11 mouse cellular contexts compared by ENCODE assay signal in genomic region chr4:82437533-82438318, GRCm38 (mm10).
DNase-seq lines count a peak whose midpoint lies in the region; ATAC-seq and TF ChIP-seq lines count a peak whose summit lies in the region.
"Had no signal": no experiment of that assay in that cellular context is flagged by ENCODE, and none has a peak within 500 bp of the region (broad histone marks: within the 10 kb centered on the region; RNA-seq: fewer than 3 reads in every experiment).

No protein-coding gene starts in this region.

- no peak for DNase-seq in forebrain, embryonic 11.5 days (ENCODE audit: low spot score)
- peak; percentile 54 for DNase-seq in liver, adult 2 months (ENCODE audit: extremely low read depth, low read depth, low spot score)
- DNase-seq in heart, postnatal 4 days = peak; percentile 40
- DNase-seq in stomach, postnatal 0 days (ENCODE audit: low spot score) = no peak
- DNase-seq in urinary bladder, postnatal 4 days (ENCODE audit: low spot score in 2 of 2) = no peak
- DNase-seq in urinary bladder, postnatal 36 days (ENCODE audit: low spot score in 2 of 2) = no peak
- DNase-seq: midbrain, embryonic 14.5 days; spleen, adult 18-20 months had no signal

- TF ChIP-seq EP300 in stomach, postnatal 0 days (optimal IDR thresholded peaks at IDR 0.05) = no peak

- H3K4me3 ChIP-seq in forebrain, embryonic 13.5 days = no peak overlapping the region
- no peak overlapping the region for H3K4me3 ChIP-seq in forebrain, embryonic 11.5 days (ENCODE audit: low read depth, low read length)
- no peak overlapping the region for H3K4me3 ChIP-seq in liver, adult 2 months (ENCODE audit: insufficient read depth, low read depth, low read length)
- H3K4me3 ChIP-seq in liver, embryonic 12.5 days = no peak overlapping the region
- no peak overlapping the region for H3K4me3 ChIP-seq in stomach, postnatal 0 days (ENCODE audit: low read depth, low read length)
- H3K4me3 ChIP-seq: limb, embryonic 12.5 days had no signal

- peak; percentile 42 for ATAC-seq in forebrain, embryonic 13.5 days
- ATAC-seq in forebrain, embryonic 11.5 days (replicated peaks; ENCODE audit: low FRiP score) = no peak
- no peak for ATAC-seq in liver, embryonic 12.5 days
- ATAC-seq in stomach, postnatal 0 days (ENCODE audit: low FRiP score, low TSS enrichment) = no peak

- H3K36me3 ChIP-seq in forebrain, embryonic 13.5 days (ENCODE audit: poor library complexity, severe bottlenecking) = no peaks in the 10 kb centered on the region
- no peaks in the 10 kb centered on the region for H3K36me3 ChIP-seq in forebrain, embryonic 11.5 days (ENCODE audit: control insufficient read depth, insufficient read depth, low read length)
- H3K36me3 ChIP-seq in liver, adult 2 months (ENCODE audit: control insufficient read depth, insufficient read depth, low read length) = no peaks in the 10 kb centered on the region
- no peaks in the 10 kb centered on the region for H3K36me3 ChIP-seq in liver, embryonic 12.5 days
- no peaks in the 10 kb centered on the region for H3K36me3 ChIP-seq in stomach, postnatal 0 days (ENCODE audit: control insufficient read depth, insufficient read depth, low read length)
- H3K36me3 ChIP-seq: limb, embryonic 12.5 days had no signal

- 43% methylated on average over 12 of the region's 12 CpGs for WGBS in forebrain, embryonic 13.5 days
- WGBS in forebrain, embryonic 11.5 days = 85% methylated on average over 12 of the region's 12 CpGs
- WGBS in liver, adult 2 months = 53% methylated on average over 12 of the region's 12 CpGs
- 74% methylated on average over 12 of the region's 12 CpGs for WGBS in liver, embryonic 12.5 days (ENCODE audit: insufficient replicate concordance)
- WGBS in stomach, postnatal 0 days = 60% methylated on average over 12 of the region's 12 CpGs

- TF ChIP-seq POLR2A in liver, adult 2 months (IDR thresholded peaks at IDR 0.05; ENCODE audit: extremely low read depth, insufficient read depth, low read length) = no peak

- no peak for TF ChIP-seq CTCF in liver, adult 2 months (IDR thresholded peaks at IDR 0.05; ENCODE audit: low read depth, low read length)
- TF ChIP-seq CTCF in stomach, postnatal 0 days (IDR thresholded peaks at IDR 0.05; ENCODE audit: low read depth) = no peak

- peak overlapping the region; percentile 52 for H3K27ac ChIP-seq in forebrain, embryonic 13.5 days
- no peak overlapping the region for H3K27ac ChIP-seq in forebrain, embryonic 11.5 days (ENCODE audit: low read depth, low read length)
- H3K27ac ChIP-seq in liver, adult 2 months (replicated peaks; ENCODE audit: insufficient read depth, low read depth, low read length) = no peak overlapping the region
- no peak overlapping the region for H3K27ac ChIP-seq in liver, embryonic 12.5 days
- H3K27ac ChIP-seq in stomach, postnatal 0 days (replicated peaks) = peak overlapping the region; percentile 56
- H3K27ac ChIP-seq: limb, embryonic 12.5 days had no signal

- H3K4me2 ChIP-seq in forebrain, embryonic 13.5 days = 0 out of 2 replicates have a peak overlapping the region, but pooled peaks have one; percentile 8
- H3K4me2 ChIP-seq in forebrain, embryonic 11.5 days (ENCODE audit: low read depth, low read length, severe bottlenecking) = no peak overlapping the region
- no peak overlapping the region for H3K4me2 ChIP-seq in liver, embryonic 12.5 days
- H3K4me2 ChIP-seq in stomach, postnatal 0 days (replicated peaks; ENCODE audit: low read depth) = no peak overlapping the region
- H3K4me2 ChIP-seq: limb, embryonic 12.5 days had no signal

- peaks cover 28% of the 10 kb centered on the region for H3K79me2 ChIP-seq in liver, adult 2 months (ENCODE audit: control insufficient read depth, insufficient read depth, low read length)

- H3K9me3 ChIP-seq in forebrain, embryonic 13.5 days (replicated peaks) = no peaks in the 10 kb centered on the region
- H3K9me3 ChIP-seq in forebrain, embryonic 11.5 days (ENCODE audit: control insufficient read depth, low read length) = no peaks in the 10 kb centered on the region
- no peaks in the 10 kb centered on the region for H3K9me3 ChIP-seq in liver, embryonic 12.5 days (replicated peaks)
- no peaks in the 10 kb centered on the region for H3K9me3 ChIP-seq in stomach, postnatal 0 days (ENCODE audit: control insufficient read depth, low read length)
- H3K9me3 ChIP-seq: limb, embryonic 12.5 days had no signal

- H3K9ac ChIP-seq in forebrain, embryonic 13.5 days = no peak overlapping the region
- H3K9ac ChIP-seq in forebrain, embryonic 11.5 days (ENCODE audit: low read length) = no peak overlapping the region
- no peak overlapping the region for H3K9ac ChIP-seq in liver, adult 2 months (ENCODE audit: low read depth, low read length)
- H3K9ac ChIP-seq in liver, embryonic 12.5 days = no peak overlapping the region
- no peak overlapping the region for H3K9ac ChIP-seq in stomach, postnatal 0 days (ENCODE audit: low read length)
- H3K9ac ChIP-seq: limb, embryonic 12.5 days had no signal

- no peaks in the 10 kb centered on the region for H3K27me3 ChIP-seq in forebrain, embryonic 13.5 days
- H3K27me3 ChIP-seq in forebrain, embryonic 11.5 days (ENCODE audit: control insufficient read depth, insufficient read depth, low read length) = no peaks in the 10 kb centered on the region
- no peaks in the 10 kb centered on the region for H3K27me3 ChIP-seq in liver, adult 2 months (ENCODE audit: control insufficient read depth, insufficient read depth, low read length)
- H3K27me3 ChIP-seq in liver, embryonic 12.5 days (replicated peaks) = no peaks in the 10 kb centered on the region
- H3K27me3 ChIP-seq in stomach, postnatal 0 days (ENCODE audit: control insufficient read depth, insufficient read depth, low read length) = no peaks in the 10 kb centered on the region
- H3K27me3 ChIP-seq: limb, embryonic 12.5 days had no signal

- peaks cover 91% of the 10 kb centered on the region for H3K4me1 ChIP-seq in forebrain, embryonic 13.5 days
- H3K4me1 ChIP-seq in forebrain, embryonic 11.5 days (replicated peaks; ENCODE audit: control insufficient read depth, insufficient read depth, low read length) = peaks cover 2% of the 10 kb centered on the region; the same call in 1 of the 2 replicates
- H3K4me1 ChIP-seq in liver, adult 2 months (ENCODE audit: control insufficient read depth, insufficient read depth, low read length) = peaks cover 20% of the 10 kb centered on the region
- H3K4me1 ChIP-seq in liver, embryonic 12.5 days = peaks cover 13% of the 10 kb centered on the region; the same call in 1 of the 2 replicates
- H3K4me1 ChIP-seq in stomach, postnatal 0 days (replicated peaks; ENCODE audit: control insufficient read depth, insufficient read depth) = peaks cover 8% of the 10 kb centered on the region; the same call in 1 of the 2 replicates

Comparison
In these comparisons a context has a peak if more than half of its experiments do, and no peak if none do; other contexts are left out.
1. H3K27ac ChIP-seq: peak in forebrain, embryonic 13.5 days (single experiment) and stomach, postnatal 0 days (single experiment); none in forebrain, embryonic 11.5 days (single experiment), liver, adult 2 months (single experiment) and liver, embryonic 12.5 days (single experiment).
2. DNase-seq: peak in liver, adult 2 months (single experiment) and heart, postnatal 4 days (single experiment); none in forebrain, embryonic 11.5 days (single experiment), stomach, postnatal 0 days (single experiment), urinary bladder, postnatal 4 days (0 of 2) and urinary bladder, postnatal 36 days (0 of 2).